8 mouse cellular contexts compared by ENCODE assay signal in genomic region chr19:46306268-46306610, GRCm38 (mm10). TPM values are rescaled to one million over a fixed set of nuclear protein-coding genes. Genes with fewer than 3 reads are reported as not detected.
DNase-seq lines count a peak whose midpoint lies in the region; ATAC-seq and TF ChIP-seq lines count a peak whose summit lies in the region.

No protein-coding gene starts in this region.

- peak overlapping the region; percentile 87 for H3K9ac ChIP-seq in heart, embryonic 13.5 days
- peak overlapping the region; percentile 57 for H3K9ac ChIP-seq in ES-Bruce4 (ENCODE audit: low read depth, poor library complexity, severe bottlenecking)
- no peak overlapping the region for H3K9ac ChIP-seq in forebrain, postnatal 0 days
- peak overlapping the region; percentile 78; the same call in 1 of the 2 replicates for H3K9ac ChIP-seq in liver, embryonic 15.5 days

- peaks cover 30% of the 10 kb centered on the region for H3K36me3 ChIP-seq in heart, embryonic 13.5 days
- H3K36me3 ChIP-seq in ES-Bruce4 (ENCODE audit: control insufficient read depth, insufficient read depth, low read length, poor library complexity, severe bottlenecking), result no peaks in the 10 kb centered on the region
- H3K36me3 ChIP-seq in forebrain, postnatal 0 days (ENCODE audit: insufficient read depth), result peaks cover 7% of the 10 kb centered on the region
- peaks cover 14% of the 10 kb centered on the region for H3K36me3 ChIP-seq in liver, embryonic 15.5 days (replicated peaks)

- no peak for TF ChIP-seq CTCF in ES-Bruce4 (IDR thresholded peaks at IDR 0.05; ENCODE audit: low read depth, low read length)
- TF ChIP-seq CTCF in forebrain, postnatal 0 days (IDR thresholded peaks at IDR 0.05; ENCODE audit: low read depth), result no peak

- H3K9me3 ChIP-seq in heart, embryonic 13.5 days, result no peaks in the 10 kb centered on the region
- H3K9me3 ChIP-seq in ES-Bruce4 (replicated peaks; ENCODE audit: control insufficient read depth, insufficient read depth, low read length, poor library complexity, severe bottlenecking), result no peaks in the 10 kb centered on the region
- no peaks in the 10 kb centered on the region for H3K9me3 ChIP-seq in forebrain, postnatal 0 days (ENCODE audit: low read length)
- H3K9me3 ChIP-seq in liver, embryonic 15.5 days (replicated peaks), result no peaks in the 10 kb centered on the region

- H3K4me2 ChIP-seq in heart, embryonic 13.5 days, result peak overlapping the region; percentile 100
- H3K4me2 ChIP-seq in forebrain, postnatal 0 days (ENCODE audit: low read depth), result peak overlapping the region; percentile 79
- H3K4me2 ChIP-seq in liver, embryonic 15.5 days, result peak overlapping the region; percentile 97

- DNase-seq in heart, postnatal 25 days (ENCODE audit: low spot score), result no peak
- no peak for DNase-seq in forebrain, postnatal 0 days
- no peak for DNase-seq in frontal cortex, postnatal 36 days (ENCODE audit: low spot score in 2 of 2)
- no peak for DNase-seq in left cerebral cortex, adult 18-20 months (ENCODE audit: low spot score in 2 of 2)

- peaks cover 31% of the 10 kb centered on the region for H3K4me1 ChIP-seq in heart, embryonic 13.5 days
- H3K4me1 ChIP-seq in ES-Bruce4 (ENCODE audit: control insufficient read depth, insufficient read depth, low read length), result no peaks in the 10 kb centered on the region
- peaks cover 6% of the 10 kb centered on the region; the same call in 1 of the 2 replicates for H3K4me1 ChIP-seq in forebrain, postnatal 0 days (ENCODE audit: insufficient read depth)
- H3K4me1 ChIP-seq in liver, embryonic 15.5 days (replicated peaks), result peaks cover 47% of the 10 kb centered on the region

- no peak for TF ChIP-seq POLR2A in ES-Bruce4 (IDR thresholded peaks at IDR 0.05; ENCODE audit: insufficient read depth, low read length)

- intact Hi-C loops in heart, postnatal 25 days (cut with DNase I), result no loop called here

- peak overlapping the region; percentile 81; the same call in 1 of the 2 replicates for H3K27ac ChIP-seq in heart, embryonic 13.5 days (replicated peaks)
- no peak overlapping the region for H3K27ac ChIP-seq in ES-Bruce4 (ENCODE audit: insufficient read depth, low read length)
- H3K27ac ChIP-seq in forebrain, postnatal 0 days (ENCODE audit: low read depth, low read length), result no peak overlapping the region
- peak overlapping the region; percentile 85 for H3K27ac ChIP-seq in liver, embryonic 15.5 days (replicated peaks)

- ATAC-seq in heart, embryonic 13.5 days (ENCODE audit: extremely low read depth, insufficient number of reproducible peaks, low FRiP score, low TSS enrichment), result no peak
- ATAC-seq in forebrain, postnatal 0 days, result no peak
- no peak for ATAC-seq in liver, embryonic 15.5 days (ENCODE audit: insufficient read depth)
- no peak for ATAC-seq in granulocyte monocyte progenitor cell, adult 5-6 weeks (replicated peaks; ENCODE audit: poor library complexity, severe bottlenecking)

- no peak for TF ChIP-seq EP300 in ES-Bruce4 (IDR thresholded peaks at IDR 0.05; ENCODE audit: insufficient read depth, low read depth, low read length)

- peak overlapping the region; percentile 81 for H3K4me3 ChIP-seq in heart, embryonic 13.5 days
- peak overlapping the region; percentile 46 for H3K4me3 ChIP-seq in ES-Bruce4 (ENCODE audit: low read depth, low read length)
- no peak overlapping the region; the same call in 1 of the 2 replicates for H3K4me3 ChIP-seq in forebrain, postnatal 0 days (ENCODE audit: low read depth, low read length)
- peak overlapping the region; percentile 77 for H3K4me3 ChIP-seq in liver, embryonic 15.5 days (replicated peaks)

- peaks cover 31% of the 10 kb centered on the region for H3K27me3 ChIP-seq in heart, embryonic 13.5 days (replicated peaks)
- no peaks in the 10 kb centered on the region for H3K27me3 ChIP-seq in ES-Bruce4 (ENCODE audit: control insufficient read depth, insufficient read depth, low read length, poor library complexity, severe bottlenecking)
- peaks cover 13% of the 10 kb centered on the region for H3K27me3 ChIP-seq in forebrain, postnatal 0 days (ENCODE audit: insufficient read depth, low read length)
- peaks cover 30% of the 10 kb centered on the region for H3K27me3 ChIP-seq in liver, embryonic 15.5 days

- WGBS in heart, embryonic 13.5 days, result 52% methylated on average over 5 of the region's 5 CpGs
- 56% methylated on average over 5 of the region's 5 CpGs for WGBS in forebrain, postnatal 0 days
- WGBS in liver, embryonic 15.5 days (ENCODE audit: insufficient replicate concordance), result 63% methylated on average over 5 of the region's 5 CpGs

RNA-seq across cellular contexts. Expression of gene Nfkb2, which starts 2.1 kb away (rescaled TPM):
- polyA plus RNA-seq in heart, embryonic 13.5 days (2015; fragmentation: Nextera tagmentation; extraction: Ambion mirVana), result 6.3 and 7.2 TPM in 2 replicates
- total RNA-seq in heart, postnatal 25 days (2021), result 10 to 100 TPM; 17.2 to 18.8 TPM
- polyA plus RNA-seq in ES-Bruce4 (2011; ENCODE audit: insufficient read depth, insufficient read length, low read depth, missing spikeins), result 17.7 and 20.4 TPM in 2 replicates
- total RNA-seq in forebrain, postnatal 0 days (2014; rRNA removed), result 2.2 TPM in 2 replicates
- 1.2 and 1.3 TPM in 2 replicates for polyA plus RNA-seq in forebrain, postnatal 0 days (2015; fragmentation: Nextera tagmentation; extraction: Ambion mirVana)
- 4.0 and 4.2 TPM in 2 replicates for polyA plus RNA-seq in liver, embryonic 15.5 days (2015; fragmentation: Nextera tagmentation; extraction: Ambion mirVana)
- total RNA-seq in granulocyte monocyte progenitor cell, adult 5-6 weeks (2014; fragmentation: Nextera tagmentation), result 3.6 and 4.6 TPM in 2 replicates
- 4.3 and 4.7 TPM in 2 replicates for total RNA-seq in granulocyte monocyte progenitor cell, adult 5-6 weeks (2017)
- 1 to 10 TPM; 1.9 to 2.1 TPM for total RNA-seq in left cerebral cortex, adult 18-20 months (2021)

RNA-seq across cellular contexts. Expression of gene Psd, which starts 20.7 kb away (rescaled TPM):
- 4.3 and 5.6 TPM in 2 replicates for polyA plus RNA-seq in heart, embryonic 13.5 days (2015; fragmentation: Nextera tagmentation; extraction: Ambion mirVana)
- total RNA-seq in heart, postnatal 25 days (2021), result 1 to 10 TPM; 1.2 to 1.3 TPM
- 1.4 and 2.0 TPM in 2 replicates for polyA plus RNA-seq in ES-Bruce4 (2011; ENCODE audit: insufficient read depth, insufficient read length, low read depth, missing spikeins)
- 395 and 483 TPM in 2 replicates for total RNA-seq in forebrain, postnatal 0 days (2014; rRNA removed)
- polyA plus RNA-seq in forebrain, postnatal 0 days (2015; fragmentation: Nextera tagmentation; extraction: Ambion mirVana), result 158 and 178 TPM in 2 replicates
- 5.0 and 5.7 TPM in 2 replicates for polyA plus RNA-seq in liver, embryonic 15.5 days (2015; fragmentation: Nextera tagmentation; extraction: Ambion mirVana)
- total RNA-seq in granulocyte monocyte progenitor cell, adult 5-6 weeks (2014; fragmentation: Nextera tagmentation), result not detected in 2 replicates
- not detected in 2 replicates for total RNA-seq in granulocyte monocyte progenitor cell, adult 5-6 weeks (2017)
- total RNA-seq in left cerebral cortex, adult 18-20 months (2021), result 100 to 1,000 TPM; 612 to 681 TPM

RNA-seq across cellular contexts. Expression of gene Fbxl15, which starts 21.7 kb away (rescaled TPM):
- polyA plus RNA-seq in heart, embryonic 13.5 days (2015; fragmentation: Nextera tagmentation; extraction: Ambion mirVana), result 9.5 and 10.2 TPM in 2 replicates
- 1 to 10 TPM; 5.2 to 6.0 TPM for total RNA-seq in heart, postnatal 25 days (2021)
- 1.1 TPM in 2 replicates for polyA plus RNA-seq in ES-Bruce4 (2011; ENCODE audit: insufficient read depth, insufficient read length, low read depth, missing spikeins)
- total RNA-seq in forebrain, postnatal 0 days (2014; rRNA removed), result 37.2 and 54.8 TPM in 2 replicates
- 50.3 and 59.1 TPM in 2 replicates for polyA plus RNA-seq in forebrain, postnatal 0 days (2015; fragmentation: Nextera tagmentation; extraction: Ambion mirVana)
- 12.2 and 12.4 TPM in 2 replicates for polyA plus RNA-seq in liver, embryonic 15.5 days (2015; fragmentation: Nextera tagmentation; extraction: Ambion mirVana)
- total RNA-seq in granulocyte monocyte progenitor cell, adult 5-6 weeks (2014; fragmentation: Nextera tagmentation), result 0.53 TPM in 1 of 2 replicates, not detected in the other
- 2.4 and 3.3 TPM in 2 replicates for total RNA-seq in granulocyte monocyte progenitor cell, adult 5-6 weeks (2017)
- 10 to 100 TPM; 30.0 to 31.1 TPM for total RNA-seq in left cerebral cortex, adult 18-20 months (2021)

RNA-seq across cellular contexts. Expression of gene Cuedc2, which starts 32.3 kb away (rescaled TPM):
- 114 and 131 TPM in 2 replicates for polyA plus RNA-seq in heart, embryonic 13.5 days (2015; fragmentation: Nextera tagmentation; extraction: Ambion mirVana)
- 10 to 100 TPM; 80.9 to 87.7 TPM for total RNA-seq in heart, postnatal 25 days (2021)
- polyA plus RNA-seq in ES-Bruce4 (2011; ENCODE audit: insufficient read depth, insufficient read length, low read depth, missing spikeins), result 65.5 and 78.3 TPM in 2 replicates
- total RNA-seq in forebrain, postnatal 0 days (2014; rRNA removed), result 214 and 275 TPM in 2 replicates
- 388 and 443 TPM in 2 replicates for polyA plus RNA-seq in forebrain, postnatal 0 days (2015; fragmentation: Nextera tagmentation; extraction: Ambion mirVana)
- 73.0 and 82.8 TPM in 2 replicates for polyA plus RNA-seq in liver, embryonic 15.5 days (2015; fragmentation: Nextera tagmentation; extraction: Ambion mirVana)
- 104 and 108 TPM in 2 replicates for total RNA-seq in granulocyte monocyte progenitor cell, adult 5-6 weeks (2014; fragmentation: Nextera tagmentation)
- total RNA-seq in granulocyte monocyte progenitor cell, adult 5-6 weeks (2017), result 158 and 161 TPM in 2 replicates
- total RNA-seq in left cerebral cortex, adult 18-20 months (2021), result 100 to 1,000 TPM; 199 to 202 TPM

RNA-seq across cellular contexts. Expression of gene Mfsd13a, which starts 34.7 kb away (rescaled TPM):
- 4.5 and 5.2 TPM in 2 replicates for polyA plus RNA-seq in heart, embryonic 13.5 days (2015; fragmentation: Nextera tagmentation; extraction: Ambion mirVana)
- total RNA-seq in heart, postnatal 25 days (2021), result 1 to 10 TPM; 1.9 to 2.3 TPM
- polyA plus RNA-seq in ES-Bruce4 (2011; ENCODE audit: insufficient read depth, insufficient read length, low read depth, missing spikeins), result 47.5 and 51.2 TPM in 2 replicates
- 4.1 and 5.3 TPM in 2 replicates for total RNA-seq in forebrain, postnatal 0 days (2014; rRNA removed)
- polyA plus RNA-seq in forebrain, postnatal 0 days (2015; fragmentation: Nextera tagmentation; extraction: Ambion mirVana), result 11.5 and 14.1 TPM in 2 replicates
- 12.5 and 14.8 TPM in 2 replicates for polyA plus RNA-seq in liver, embryonic 15.5 days (2015; fragmentation: Nextera tagmentation; extraction: Ambion mirVana)
- 71.4 and 82.0 TPM in 2 replicates for total RNA-seq in granulocyte monocyte progenitor cell, adult 5-6 weeks (2014; fragmentation: Nextera tagmentation)
- total RNA-seq in granulocyte monocyte progenitor cell, adult 5-6 weeks (2017), result 15.7 and 18.7 TPM in 2 replicates
- total RNA-seq in left cerebral cortex, adult 18-20 months (2021), result 10 to 100 TPM; 22.7 to 26.4 TPM

Comparison
In these comparisons a context has a peak if more than half of its experiments do, and no peak if none do; other contexts are left out.
1. H3K27ac ChIP-seq: peak in heart, embryonic 13.5 days (single experiment) and liver, embryonic 15.5 days (single experiment); none in ES-Bruce4 (single experiment) and forebrain, postnatal 0 days (single experiment).
2. RNA of gene Psd, which starts 20.7 kb away (total RNA-seq): 612 to 681 TPM in left cerebral cortex, adult 18-20 months and 395 to 483 TPM in forebrain, postnatal 0 days; 1.2 to 1.3 TPM in heart, postnatal 25 days and not detected in granulocyte monocyte progenitor cell, adult 5-6 weeks; every median in the first group is over 100 times any median in the second.
3. Peak in every context shown above with its lines, with median percentiles within 50 percentile points of each other: H3K4me2 ChIP-seq.